Mouse (Mus musculus): ENCODE data around the gene Stk38l. TPM values are rescaled to one million over a fixed set of nuclear protein-coding genes. Genes with fewer than 3 reads are reported as not detected.

The Stk38l gene
- polyA plus RNA-seq, 1 experiment = 1.2 TPM

GRCm38 (mm10) chr6:146705631-146706030, 19.2 kb upstream of the Stk38l start:
- TF ChIP-seq CTCF (IDR thresholded peaks at IDR 0.05; ENCODE audit: extremely low read depth, insufficient read depth, insufficient read length, insufficient replicate concordance) = no peak
- TF ChIP-seq POLR2A (IDR thresholded peaks at IDR 0.05; ENCODE audit: low read depth, low read length) = no peak
- no peaks in the 10 kb centered on the region for H3K27me3 ChIP-seq (ENCODE audit: control insufficient read depth, insufficient read depth, low read length)
- no peak for DNase-seq (ENCODE audit: low read depth in 1 of 2, low spot score in 2 of 2)
- H3K36me3 ChIP-seq (ENCODE audit: control insufficient read depth, insufficient read depth, low read length) = no peaks in the 10 kb centered on the region
- H3K27ac ChIP-seq (ENCODE audit: insufficient read depth, low read length) = no peak overlapping the region
- 84% methylated on average over 1 of the region's 1 CpGs for WGBS
- no peak overlapping the region for H3K4me3 ChIP-seq (ENCODE audit: extremely low read depth, insufficient read depth, insufficient read length)
- H3K4me1 ChIP-seq (ENCODE audit: control insufficient read depth, insufficient read depth, insufficient read length) = peaks cover 2% of the 10 kb centered on the region; the same call in 1 of the 2 replicates

GRCm38 (mm10) chr6:146719606-146720005, 5.2 kb upstream of the Stk38l start:
- Histone ChIP-seq H3K27ac (ENCODE audit: insufficient read depth, low read length) (no peak overlapping the region), H3K36me3 (ENCODE audit: control insufficient read depth, insufficient read depth, low read length) (no peaks in the 10 kb centered on the region), H3K4me1 (ENCODE audit: control insufficient read depth, insufficient read depth, insufficient read length) (no peaks in the 10 kb centered on the region), H3K4me3 (ENCODE audit: extremely low read depth, insufficient read depth, insufficient read length) (no peak overlapping the region), H3K27me3 (ENCODE audit: control insufficient read depth, insufficient read depth, low read length) (no peaks in the 10 kb centered on the region)
- no peak for DNase-seq (ENCODE audit: low read depth in 1 of 2, low spot score in 2 of 2)
- no peak for TF ChIP-seq POLR2A (IDR thresholded peaks at IDR 0.05; ENCODE audit: low read depth, low read length)
- TF ChIP-seq CTCF (IDR thresholded peaks at IDR 0.05; ENCODE audit: extremely low read depth, insufficient read depth, insufficient read length, insufficient replicate concordance) = no peak
- 75% methylated on average over 1 of the region's 1 CpGs for WGBS

GRCm38 (mm10) chr6:146723805-146724204, 990 bp upstream of the Stk38l start:
- no peak overlapping the region for H3K27ac ChIP-seq (ENCODE audit: insufficient read depth, low read length)
- no peaks in the 10 kb centered on the region for H3K36me3 ChIP-seq (ENCODE audit: control insufficient read depth, insufficient read depth, low read length)
- H3K4me1 ChIP-seq (ENCODE audit: control insufficient read depth, insufficient read depth, insufficient read length) = no peaks in the 10 kb centered on the region
- TF ChIP-seq CTCF (IDR thresholded peaks at IDR 0.05; ENCODE audit: extremely low read depth, insufficient read depth, insufficient read length, insufficient replicate concordance) (no peak), POLR2A (IDR thresholded peaks at IDR 0.05; ENCODE audit: low read depth, low read length) (no peak)
- no peak for DNase-seq (ENCODE audit: low read depth in 1 of 2, low spot score in 2 of 2)
- 93% methylated on average over 3 of the region's 3 CpGs for WGBS
- no peaks in the 10 kb centered on the region for H3K27me3 ChIP-seq (ENCODE audit: control insufficient read depth, insufficient read depth, low read length)
- H3K4me3 ChIP-seq (ENCODE audit: extremely low read depth, insufficient read depth, insufficient read length) = no peak overlapping the region

GRCm38 (mm10) chr6:146725384-146725791, 593 bp downstream of the Stk38l start:
- no peaks in the 10 kb centered on the region for H3K36me3 ChIP-seq (ENCODE audit: control insufficient read depth, insufficient read depth, low read length)
- H3K27me3 ChIP-seq (ENCODE audit: control insufficient read depth, insufficient read depth, low read length) = no peaks in the 10 kb centered on the region
- peak overlapping the region; percentile 37 for H3K27ac ChIP-seq (ENCODE audit: insufficient read depth, low read length)
- DNase-seq (ENCODE audit: low read depth in 1 of 2, low spot score in 2 of 2) = no peak
- peak overlapping the region; percentile 85 for H3K4me3 ChIP-seq (ENCODE audit: extremely low read depth, insufficient read depth, insufficient read length)
- under 1% methylated on average over 30 of the region's 30 CpGs for WGBS
- no peak for TF ChIP-seq POLR2A (IDR thresholded peaks at IDR 0.05; ENCODE audit: low read depth, low read length)
- no peak for TF ChIP-seq CTCF (IDR thresholded peaks at IDR 0.05; ENCODE audit: extremely low read depth, insufficient read depth, insufficient read length, insufficient replicate concordance)
- H3K4me1 ChIP-seq (ENCODE audit: control insufficient read depth, insufficient read depth, insufficient read length) = no peaks in the 10 kb centered on the region

GRCm38 (mm10) chr6:146731031-146731430, 6.2 kb downstream of the Stk38l start:
- Histone ChIP-seq H3K36me3 (ENCODE audit: control insufficient read depth, insufficient read depth, low read length) (no peaks in the 10 kb centered on the region), H3K27me3 (ENCODE audit: control insufficient read depth, insufficient read depth, low read length) (no peaks in the 10 kb centered on the region), H3K27ac (ENCODE audit: insufficient read depth, low read length) (no peak overlapping the region), H3K4me3 (ENCODE audit: extremely low read depth, insufficient read depth, insufficient read length) (no peak overlapping the region), H3K4me1 (ENCODE audit: control insufficient read depth, insufficient read depth, insufficient read length) (peaks cover 9% of the 10 kb centered on the region; the same call in 1 of the 2 replicates)
- TF ChIP-seq POLR2A (IDR thresholded peaks at IDR 0.05; ENCODE audit: low read depth, low read length) (no peak), CTCF (IDR thresholded peaks at IDR 0.05; ENCODE audit: extremely low read depth, insufficient read depth, insufficient read length, insufficient replicate concordance) (no peak)
- no peak for DNase-seq (ENCODE audit: low read depth in 1 of 2, low spot score in 2 of 2)
- 93% methylated on average over 1 of the region's 1 CpGs for WGBS

GRCm38 (mm10) chr6:146731692-146732091, 6.9 kb downstream of the Stk38l start:
- TF ChIP-seq CTCF (IDR thresholded peaks at IDR 0.05; ENCODE audit: extremely low read depth, insufficient read depth, insufficient read length, insufficient replicate concordance) (no peak), POLR2A (IDR thresholded peaks at IDR 0.05; ENCODE audit: low read depth, low read length) (no peak)
- Histone ChIP-seq H3K27ac (ENCODE audit: insufficient read depth, low read length) (no peak overlapping the region), H3K27me3 (ENCODE audit: control insufficient read depth, insufficient read depth, low read length) (no peaks in the 10 kb centered on the region), H3K4me3 (ENCODE audit: extremely low read depth, insufficient read depth, insufficient read length) (no peak overlapping the region), H3K36me3 (ENCODE audit: control insufficient read depth, insufficient read depth, low read length) (no peaks in the 10 kb centered on the region), H3K4me1 (ENCODE audit: control insufficient read depth, insufficient read depth, insufficient read length) (peaks cover 9% of the 10 kb centered on the region; the same call in 1 of the 2 replicates)
- no peak for DNase-seq (ENCODE audit: low read depth in 1 of 2, low spot score in 2 of 2)
- WGBS = 80% methylated on average over 2 of the region's 2 CpGs

GRCm38 (mm10) chr6:146732232-146732631, 7.4 kb downstream of the Stk38l start:
- Histone ChIP-seq H3K27me3 (ENCODE audit: control insufficient read depth, insufficient read depth, low read length) (no peaks in the 10 kb centered on the region), H3K27ac (ENCODE audit: insufficient read depth, low read length) (no peak overlapping the region), H3K36me3 (ENCODE audit: control insufficient read depth, insufficient read depth, low read length) (no peaks in the 10 kb centered on the region), H3K4me1 (ENCODE audit: control insufficient read depth, insufficient read depth, insufficient read length) (peaks cover 9% of the 10 kb centered on the region; the same call in 1 of the 2 replicates), H3K4me3 (ENCODE audit: extremely low read depth, insufficient read depth, insufficient read length) (no peak overlapping the region)
- no peak for DNase-seq (ENCODE audit: low read depth in 1 of 2, low spot score in 2 of 2)
- TF ChIP-seq POLR2A (IDR thresholded peaks at IDR 0.05; ENCODE audit: low read depth, low read length) (no peak), CTCF (IDR thresholded peaks at IDR 0.05; ENCODE audit: extremely low read depth, insufficient read depth, insufficient read length, insufficient replicate concordance) (no peak)
- WGBS = 56% methylated on average over 3 of the region's 3 CpGs
